Mouse (Mus musculus) gastrocnemius, postnatal 10 days (tissue): ENCODE measurements at regions not wholly inside any gene's neighbourhood (a gene's known extent, or its start where the extent isn't known, plus 50 kb on each side); places are given as distances from the start of the nearest gene placed in this dataset.
"Not testable (repeated sequence)": the region's sequence is repeated elsewhere in the genome, so short reads cannot be mapped to it uniquely, and the experiment has no call there.

Experiments used
- DNase-seq: peaks from one replicate; pipeline ENCODE4 v3.0.0; 2021; ENCODE audit warnings: mixed read lengths

- no peak for DNase-seq
Observed at GRCm38 (mm10) chr10:45859137-45859536, 281.5 kb downstream of the Hace1 start.

GRCm38 (mm10) chr10:45859909-45860308 is 282.3 kb downstream of the Hace1 start:
- no peak for DNase-seq

GRCm38 (mm10) chr10:45860696-45861095 is 283.1 kb downstream of the Hace1 start:
- no peak for DNase-seq

GRCm38 (mm10) chr10:45865793-45866192 is 288.2 kb downstream of the Hace1 start:
- DNase-seq = no peak

GRCm38 (mm10) chr10:45866860-45867259 is 289.2 kb downstream of the Hace1 start:
- no peak for DNase-seq

- no peak for DNase-seq
Observed at GRCm38 (mm10) chr10:45871028-45871427, 293.4 kb downstream of the Hace1 start.

GRCm38 (mm10) chr10:45872007-45872890 is 294.6 kb downstream of the Hace1 start:
- DNase-seq = no peak

GRCm38 (mm10) chr10:45873805-45874780 is 296.5 kb downstream of the Hace1 start:
- no peak for DNase-seq

GRCm38 (mm10) chr10:45875287-45875686 is 297.7 kb downstream of the Hace1 start:
- not testable (repeated sequence) for DNase-seq

- no peak for DNase-seq
Observed at GRCm38 (mm10) chr10:45883745-45884144, 306.1 kb downstream of the Hace1 start.

- DNase-seq = no peak
Observed at GRCm38 (mm10) chr10:45886636-45887035, 309.0 kb downstream of the Hace1 start.

GRCm38 (mm10) chr10:45888835-45889234 is 311.2 kb downstream of the Hace1 start:
- DNase-seq = peak; percentile 38

- no peak for DNase-seq
Observed at GRCm38 (mm10) chr10:45889381-45889951, 311.8 kb downstream of the Hace1 start.

GRCm38 (mm10) chr10:45890088-45890626 is 312.5 kb downstream of the Hace1 start:
- DNase-seq = no peak

- DNase-seq = no peak
Observed at GRCm38 (mm10) chr10:45892464-45892863, 314.8 kb downstream of the Hace1 start.

GRCm38 (mm10) chr10:45893894-45894831 is 316.5 kb downstream of the Hace1 start:
- DNase-seq = no peak

GRCm38 (mm10) chr10:45916928-45917327 is 339.3 kb downstream of the Hace1 start:
- DNase-seq = no peak

GRCm38 (mm10) chr10:45925746-45926145 is 348.1 kb downstream of the Hace1 start:
- DNase-seq = no peak

GRCm38 (mm10) chr10:45933631-45934310 is 356.1 kb downstream of the Hace1 start:
- no peak for DNase-seq

- no peak for DNase-seq
Observed at GRCm38 (mm10) chr10:45957686-45958085, 380.1 kb downstream of the Hace1 start.
